Mouse (Mus musculus): ENCODE data around the gene Erc2. TPM values are rescaled to one million over a fixed set of nuclear protein-coding genes. Genes with fewer than 3 reads are reported as not detected.
A peak's percentile ranks its signal among the peaks of the same experiment; 100 is the strongest.

Erc2 gene
- polyA plus RNA-seq, 1 experiment from 2014 or later: 58.0 TPM

- H3K4me3 ChIP-seq: peak within 1 kb of the TSS; percentile 60
- peak within 1 kb of the TSS; percentile 84 for H3K27ac ChIP-seq (replicated peaks)
- H3K36me3 ChIP-seq: no peaks in the 10 kb centered on the region
- peak within 1 kb of the TSS; percentile 92 for H3K4me2 ChIP-seq
- H3K4me1 ChIP-seq (replicated peaks): peaks cover 65% of the 10 kb centered on the region
- peaks cover 58% of the 10 kb centered on the region for H3K27me3 ChIP-seq
- no peaks in the 10 kb centered on the region for H3K9me3 ChIP-seq
- 0 out of 2 replicates have a peak, but pooled peaks have one; percentile 13 for ATAC-seq (ENCODE audit: low read depth)
- H3K9ac ChIP-seq: peak within 1 kb of the TSS; percentile 77
- WGBS: 2% methylated on average over 53 of the region's 53 CpGs
These were observed 882.1 kb downstream of the Erc2 start, which contains the start of gene Wnt5a for GRCm38 (mm10) chr14:28504101-28505050. TSS of gene Wnt5a (plus strand) at chr14:28504750.

DNA sequence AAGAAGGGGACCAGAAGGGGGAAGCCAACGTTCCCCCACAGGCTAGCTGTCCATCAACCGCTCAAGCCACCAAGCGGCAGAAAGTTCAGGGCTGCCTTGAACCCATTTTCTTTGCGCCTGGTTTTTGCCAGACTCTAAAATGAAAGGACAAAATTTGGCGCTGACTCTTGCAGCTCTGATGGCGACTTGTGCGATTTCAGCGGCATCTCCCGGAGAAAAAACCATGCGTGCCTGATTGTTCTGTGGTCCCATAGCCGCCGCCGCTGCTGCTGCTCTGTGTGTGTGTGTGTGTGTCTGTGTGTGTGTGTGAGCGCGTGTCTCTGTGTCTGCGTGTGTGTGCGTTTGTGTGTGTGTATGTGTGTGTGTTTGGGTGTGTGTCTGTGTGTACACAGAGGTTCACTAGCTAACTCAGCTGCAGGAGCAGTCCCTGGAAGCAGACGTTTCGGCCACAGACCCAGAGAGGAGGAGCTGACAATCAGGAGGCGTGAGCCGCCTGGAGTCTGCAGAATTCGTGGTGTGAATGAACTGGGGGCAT, 882.9 kb downstream of the Erc2 start:
- 0% methylated on average over 22 of the region's 22 CpGs for WGBS

GRCm38 (mm10) chr14:28505586-28506375, 883.6 kb downstream of the Erc2 start:
- peak; percentile 54 for ATAC-seq (ENCODE audit: low read depth)
- Histone ChIP-seq H3K4me2 (peak overlapping the region; percentile 92), H3K4me3 (peak overlapping the region; percentile 60), H3K27me3 (peaks cover 66% of the 10 kb centered on the region), H3K27ac (replicated peaks) (peak overlapping the region; percentile 84), H3K36me3 (no peaks in the 10 kb centered on the region), H3K9me3 (no peaks in the 10 kb centered on the region), H3K4me1 (replicated peaks) (peaks cover 78% of the 10 kb centered on the region), H3K9ac (peak overlapping the region; percentile 77)
- under 1% methylated on average over 62 of the region's 62 CpGs for WGBS

More for the DNA sequence above, 882.9 kb downstream of the Erc2 start:
- Histone ChIP-seq H3K9me3 (no peaks in the 10 kb centered on the region), H3K4me2 (peak overlapping the region; percentile 92), H3K27ac (replicated peaks) (peak overlapping the region; percentile 84), H3K36me3 (no peaks in the 10 kb centered on the region), H3K9ac (peak overlapping the region; percentile 77), H3K4me3 (peak overlapping the region; percentile 60), H3K27me3 (peaks cover 65% of the 10 kb centered on the region), H3K4me1 (replicated peaks) (peaks cover 72% of the 10 kb centered on the region)
- ATAC-seq (ENCODE audit: low read depth): peak; percentile 56

DNA sequence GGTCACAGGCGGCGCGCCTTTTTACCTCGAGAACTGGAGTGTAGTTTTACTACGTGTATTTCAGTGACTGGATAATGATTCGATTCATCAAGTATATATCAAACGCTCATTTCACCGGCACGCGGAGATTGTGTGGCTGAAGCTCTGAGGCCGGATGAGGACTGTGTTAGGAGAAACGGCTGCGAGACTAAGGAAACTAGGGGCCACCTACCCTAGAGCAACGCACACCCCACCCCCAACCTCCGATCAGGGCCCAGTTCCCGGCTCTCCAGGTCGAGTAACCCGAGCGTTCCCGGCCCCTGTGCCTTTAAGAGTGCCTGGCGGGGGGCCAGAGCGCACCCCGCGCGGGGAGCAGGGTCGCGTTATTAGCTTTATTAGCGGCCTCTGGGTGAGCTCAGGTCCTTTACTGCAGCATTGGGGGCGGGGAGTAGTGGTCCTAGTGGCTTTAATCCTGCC, 884.2 kb downstream of the Erc2 start:
- H3K9ac ChIP-seq: peak overlapping the region; percentile 77
- no peaks in the 10 kb centered on the region for H3K36me3 ChIP-seq
- H3K4me3 ChIP-seq: peak overlapping the region; percentile 60
- peaks cover 78% of the 10 kb centered on the region for H3K4me1 ChIP-seq (replicated peaks)
- H3K27me3 ChIP-seq: peaks cover 66% of the 10 kb centered on the region
- peak overlapping the region; percentile 92 for H3K4me2 ChIP-seq
- H3K9me3 ChIP-seq: no peaks in the 10 kb centered on the region
- ATAC-seq (ENCODE audit: low read depth): peak; percentile 25; the same call in 1 of the 2 replicates
- under 1% methylated on average over 29 of the region's 29 CpGs for WGBS
- H3K27ac ChIP-seq (replicated peaks): peak overlapping the region; percentile 84

GRCm38 (mm10) chr14:28507011-28507410, 884.8 kb downstream of the Erc2 start:
- under 1% methylated on average over 15 of the region's 15 CpGs for WGBS
- Histone ChIP-seq H3K27ac (replicated peaks) (peak overlapping the region; percentile 84; the same call in 1 of the 2 replicates), H3K27me3 (peaks cover 66% of the 10 kb centered on the region)

GRCm38 (mm10) chr14:28507471-28507870, 885.2 kb downstream of the Erc2 start:
- H3K4me3 ChIP-seq: peak overlapping the region; percentile 60
- H3K4me2 ChIP-seq: peak overlapping the region; percentile 92
- no peaks in the 10 kb centered on the region for H3K9me3 ChIP-seq
- H3K27ac ChIP-seq (replicated peaks): peak overlapping the region; percentile 84; the same call in 1 of the 2 replicates
- H3K4me1 ChIP-seq (replicated peaks): peaks cover 80% of the 10 kb centered on the region
- WGBS: 2% methylated on average over 18 of the region's 18 CpGs
- H3K9ac ChIP-seq: peak overlapping the region; percentile 77
- H3K36me3 ChIP-seq: no peaks in the 10 kb centered on the region
- peaks cover 67% of the 10 kb centered on the region for H3K27me3 ChIP-seq
- peak; percentile 6; the same call in 1 of the 2 replicates for ATAC-seq (ENCODE audit: low read depth)

More at GRCm38 (mm10) chr14:28507011-28507410, 884.8 kb downstream of the Erc2 start:
- ATAC-seq (ENCODE audit: low read depth): no peak
- H3K4me3 ChIP-seq: peak overlapping the region; percentile 60
- H3K4me1 ChIP-seq (replicated peaks): peaks cover 80% of the 10 kb centered on the region
- no peaks in the 10 kb centered on the region for H3K9me3 ChIP-seq
- peak overlapping the region; percentile 77 for H3K9ac ChIP-seq
- H3K4me2 ChIP-seq: peak overlapping the region; percentile 92
- no peaks in the 10 kb centered on the region for H3K36me3 ChIP-seq

- Histone ChIP-seq H3K27ac (replicated peaks) (no peak overlapping the region), H3K4me3 (peak overlapping the region; percentile 60)
These were observed 886.3 kb downstream of the Erc2 start for GRCm38 (mm10) chr14:28508288-28509258.

GRCm38 (mm10) chr14:28509441-28510340, 887.5 kb downstream of the Erc2 start:
- ATAC-seq (ENCODE audit: low read depth): no peak
- peak overlapping the region; percentile 60 for H3K4me3 ChIP-seq
- H3K4me1 ChIP-seq (replicated peaks): peaks cover 78% of the 10 kb centered on the region
- H3K9ac ChIP-seq: peak overlapping the region; percentile 77
- H3K36me3 ChIP-seq: no peaks in the 10 kb centered on the region
- H3K27ac ChIP-seq (replicated peaks): peak overlapping the region; percentile 24; the same call in 1 of the 2 replicates
- peaks cover 63% of the 10 kb centered on the region for H3K27me3 ChIP-seq
- H3K9me3 ChIP-seq: no peaks in the 10 kb centered on the region
- WGBS: under 1% methylated on average over 46 of the region's 47 CpGs
- H3K4me2 ChIP-seq: peak overlapping the region; percentile 92

More at GRCm38 (mm10) chr14:28508288-28509258, 886.3 kb downstream of the Erc2 start:
- WGBS: 13% methylated on average over 27 of the region's 27 CpGs
- H3K36me3 ChIP-seq: no peaks in the 10 kb centered on the region
- H3K27me3 ChIP-seq: peaks cover 67% of the 10 kb centered on the region
- peaks cover 88% of the 10 kb centered on the region for H3K4me1 ChIP-seq (replicated peaks)
- peak overlapping the region; percentile 92 for H3K4me2 ChIP-seq
- peak overlapping the region; percentile 77 for H3K9ac ChIP-seq
- no peaks in the 10 kb centered on the region for H3K9me3 ChIP-seq
- ATAC-seq (ENCODE audit: low read depth): no peak

DNA sequence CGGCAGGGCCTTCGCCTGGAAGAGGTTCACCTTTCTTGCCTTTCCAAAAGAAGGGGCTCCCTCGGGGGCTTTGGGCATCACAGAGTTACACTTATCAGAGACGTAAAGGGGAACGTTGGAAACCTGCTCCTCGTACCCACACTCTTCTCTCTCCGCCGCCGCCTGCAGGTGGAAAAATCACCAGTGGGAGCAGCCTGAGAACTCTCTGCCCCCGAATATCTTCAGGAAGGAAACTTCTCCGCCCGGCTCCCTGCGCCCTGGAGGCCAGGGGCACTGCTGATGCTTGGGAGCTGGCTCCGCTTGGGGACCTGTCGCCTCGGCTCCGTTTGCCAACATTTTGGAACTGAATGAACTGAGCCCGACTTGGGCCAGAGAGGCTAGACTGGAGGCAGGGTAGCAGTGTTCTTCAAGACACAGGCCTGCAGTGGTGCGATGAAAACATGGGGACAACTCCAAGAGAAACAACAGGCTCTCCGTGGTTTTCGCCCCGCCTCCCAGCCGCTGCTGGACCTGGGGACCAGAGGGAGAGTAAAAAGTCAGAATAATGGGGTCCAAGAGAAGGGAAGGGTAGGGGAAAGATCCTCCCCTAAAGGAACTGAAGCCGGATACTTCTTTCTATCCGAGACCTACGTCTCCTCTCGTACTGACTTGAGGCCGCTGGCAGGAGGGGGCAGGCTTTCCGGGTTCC, 888.3 kb downstream of the Erc2 start:
- Histone ChIP-seq H3K27me3 (peaks cover 65% of the 10 kb centered on the region), H3K27ac (replicated peaks) (peak overlapping the region; percentile 24; the same call in 1 of the 2 replicates), H3K9ac (peak overlapping the region; percentile 77), H3K36me3 (no peaks in the 10 kb centered on the region), H3K4me1 (replicated peaks) (peaks cover 76% of the 10 kb centered on the region), H3K4me3 (peak overlapping the region; percentile 60), H3K4me2 (peak overlapping the region; percentile 92), H3K9me3 (no peaks in the 10 kb centered on the region)
- no peak for ATAC-seq (ENCODE audit: low read depth)
- WGBS: 1% methylated on average over 29 of the region's 29 CpGs

Data from neural tube, embryonic 13.5 days (tissue).